Mouse (Mus musculus) central nervous system, embryonic 14 days (tissue): ENCODE measurements around the gene Mmp10. TPM values are rescaled to one million over a fixed set of nuclear protein-coding genes. Genes with fewer than 3 reads are reported as not detected.

Source experiments
- polyA plus RNA-seq: library from polyadenylated mRNA; depleted of rRNA; stranded (reverse); fragments of >200 nt; gene quantifications from 2 replicates; pipeline ENCODE4 v1.2.3, GENCODE M21; 2012; rRNA removed

Gene Mmp10
- polyA plus RNA-seq: 0.04 and 0.05 TPM in 2 replicates

DNA sequence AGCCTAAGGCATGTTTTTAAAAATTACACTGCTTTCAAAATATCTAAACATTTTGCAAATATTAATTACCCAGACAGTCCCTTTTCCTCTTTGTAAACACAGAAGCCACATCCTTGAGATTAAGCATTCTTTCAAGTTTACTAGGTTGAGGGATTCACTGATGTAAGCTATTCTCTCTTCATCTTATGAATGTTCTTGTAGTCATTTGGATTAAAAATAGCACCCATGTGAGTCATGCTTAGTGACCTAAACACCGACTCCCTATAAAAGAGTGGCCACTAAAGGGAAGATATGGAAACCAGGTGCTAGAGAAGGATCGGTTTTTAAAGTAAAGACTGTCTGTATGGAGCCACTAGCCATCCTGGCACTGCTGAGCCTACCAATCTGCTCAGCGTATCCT is at the start of gene Mmp10:
Gene Mmp10, plus strand, starts transcription at position 302 of the 400 bp plus-strand sequence.

DNA sequence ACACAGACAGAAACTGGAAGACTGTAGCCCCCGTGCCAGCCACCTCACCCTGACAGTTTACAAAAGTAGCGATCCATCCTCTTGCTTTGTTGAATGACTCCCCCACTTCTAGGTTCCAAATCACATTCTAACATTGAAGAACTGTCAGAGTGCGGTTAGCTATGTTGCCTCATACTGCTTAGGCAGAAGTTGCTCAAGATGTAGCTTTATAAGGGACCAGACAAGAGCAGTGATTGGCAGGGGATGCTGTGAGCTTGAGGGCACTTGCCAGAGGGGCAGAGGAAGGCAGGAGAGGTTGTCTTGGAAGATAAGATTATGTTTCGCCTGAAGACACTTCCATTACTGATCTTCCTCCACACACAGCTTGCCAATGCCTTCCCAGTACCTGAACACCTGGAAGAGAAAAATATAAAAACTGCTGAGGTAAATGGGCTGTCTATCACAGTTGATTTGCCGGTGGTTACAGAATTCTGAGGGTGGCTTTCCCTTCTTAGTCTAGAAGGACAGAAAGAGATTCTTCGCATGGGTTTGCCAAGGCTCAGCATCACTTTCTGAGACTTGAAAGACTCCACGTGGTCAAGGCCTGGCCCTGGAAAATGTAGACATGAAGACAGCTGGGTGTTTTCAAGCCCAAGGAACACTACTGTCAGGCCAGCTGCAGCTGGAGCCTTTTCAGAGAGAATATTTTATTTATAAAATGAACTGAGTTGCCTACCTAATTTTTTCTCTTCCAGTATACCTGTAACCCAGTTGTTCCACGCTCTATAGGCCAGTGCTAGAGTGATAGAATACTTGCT is 56.3 kb downstream of the Mmp10 start, which contains the start of gene Mmp8:
Gene Mmp8, plus strand, starts transcription at position 236 of the 797 bp plus-strand sequence.

Other genes starting within 250 kb of the Mmp10 start
- 0.10 and 0.33 TPM in 2 replicates for gene Mmp13, start 229.8 kb upstream of the Mmp10 start, polyA plus RNA-seq
- 0.36 and 0.48 TPM in 2 replicates for gene Mmp12, start 158.0 kb upstream of the Mmp10 start, polyA plus RNA-seq
- gene Mmp1b, start 114.3 kb upstream of the Mmp10 start, polyA plus RNA-seq: not detected in 2 replicates
- gene Mmp3, start 56.5 kb upstream of the Mmp10 start, polyA plus RNA-seq: 0.05 and 0.16 TPM in 2 replicates
- 0.05 and 0.13 TPM in 2 replicates for gene Mmp8, start 56.1 kb downstream of the Mmp10 start, polyA plus RNA-seq
- not detected in 2 replicates for gene Mmp27, start 69.0 kb downstream of the Mmp10 start, polyA plus RNA-seq
- gene Mmp20, start 125.9 kb downstream of the Mmp10 start, polyA plus RNA-seq: not detected in 2 replicates
- not detected in 2 replicates for gene Mmp7, start 189.7 kb downstream of the Mmp10 start, polyA plus RNA-seq